Mouse (Mus musculus) right cerebral cortex, postnatal 25 days (tissue): ENCODE data around the gene Pex13.
A peak's percentile ranks its signal among the peaks of the same experiment; 100 is the strongest.

Experiments used
- DNase-seq: peaks from one replicate; pipeline ENCODE4 v3.0.0; 2022

The Pex13 gene

DNA sequence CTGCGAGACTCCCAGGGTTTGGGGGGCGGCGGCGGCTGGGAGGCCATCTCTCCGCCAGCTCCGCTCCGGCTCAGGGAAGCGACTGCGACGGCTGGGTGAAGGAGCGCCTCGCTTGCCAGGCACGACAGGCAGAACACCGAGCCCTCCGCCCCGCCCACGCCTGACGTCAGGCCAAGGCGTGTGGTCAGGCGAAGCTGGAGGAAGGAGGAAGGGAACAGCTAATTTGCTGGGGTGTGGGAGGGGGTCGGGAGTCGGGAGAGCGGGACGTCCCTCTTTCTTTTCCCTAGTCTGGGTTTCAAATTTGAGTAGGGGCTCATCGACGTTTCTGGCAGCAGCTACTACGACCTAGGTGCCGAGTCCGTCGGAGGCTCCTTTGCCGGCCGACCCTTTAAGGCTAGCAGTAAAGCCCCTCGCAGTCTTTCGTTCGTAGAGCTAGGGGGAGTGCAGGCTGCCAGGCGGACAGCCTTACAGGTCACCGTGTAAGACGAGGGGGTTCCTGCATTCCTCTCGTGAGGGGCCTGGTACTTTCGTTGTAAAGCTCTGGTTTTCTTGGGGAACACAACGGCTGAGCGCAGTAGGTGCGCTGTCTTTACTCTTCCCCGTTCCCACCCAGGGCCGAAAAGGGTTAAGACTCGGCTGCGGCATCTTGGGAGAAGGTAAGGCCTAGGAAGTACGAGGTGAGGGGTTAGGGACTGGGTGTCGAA, at the start of gene Pex13:
TSS of gene Pex13 (minus strand) at position 162 of the 704 bp plus-strand sequence.
- peak; percentile 92 for DNase-seq

DNA sequence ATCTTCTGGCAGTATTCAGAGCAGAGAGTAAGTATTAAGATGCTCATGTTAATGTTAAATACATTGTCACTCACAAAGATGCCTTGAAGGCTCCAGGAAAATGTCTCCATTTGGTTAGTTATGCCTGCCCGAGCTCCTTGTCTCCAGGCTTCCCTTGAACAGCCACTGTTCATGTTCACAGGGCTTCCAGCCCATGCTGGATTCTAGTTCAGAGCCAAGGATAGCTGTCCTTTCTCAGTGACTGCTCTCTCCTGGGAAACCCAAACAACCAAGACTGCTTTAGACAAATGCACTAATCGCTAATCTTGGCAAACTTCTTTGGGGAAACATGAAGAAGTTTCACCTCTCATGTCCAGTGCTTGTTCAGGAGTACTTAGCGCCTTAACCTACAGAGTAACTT, 46.5 kb upstream of the Pex13 start:
- no peak for DNase-seq

DNA sequence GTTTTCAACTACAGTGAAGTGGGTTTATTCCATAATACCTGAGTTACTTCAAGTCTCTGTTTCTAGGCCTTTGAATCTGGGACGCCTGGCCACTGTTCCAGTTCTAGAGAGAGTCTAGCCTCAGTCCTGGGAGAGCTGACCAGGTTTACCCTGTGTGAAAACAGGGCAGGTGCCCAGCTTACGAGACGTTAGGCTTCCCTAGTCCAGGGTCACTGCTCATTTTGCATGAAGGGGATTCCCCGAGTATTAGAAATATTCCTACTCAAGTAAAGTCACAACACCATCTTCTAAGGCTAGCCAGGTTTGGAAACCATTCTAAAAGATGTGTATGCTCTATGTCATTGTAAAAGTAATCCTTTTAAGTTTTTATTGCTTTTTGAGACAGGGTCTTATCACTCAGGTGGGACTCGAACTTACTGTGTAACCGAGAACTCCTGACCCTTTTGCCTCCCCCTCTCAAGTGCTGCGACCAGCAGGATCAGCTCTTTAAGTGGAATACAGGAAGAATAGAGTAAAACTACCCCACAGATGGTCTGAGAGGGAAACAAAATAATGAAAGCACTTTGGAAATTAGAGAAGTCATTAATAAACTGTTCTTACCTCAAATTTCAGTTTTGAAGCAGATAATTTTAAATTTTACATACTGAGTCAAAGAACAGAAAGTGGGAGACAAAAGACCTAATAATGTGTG, 39.0 kb upstream of the Pex13 start:
- DNase-seq: no peak

GRCm38 (mm10) chr11:23701831-23702230, 36.1 kb upstream of the Pex13 start:
- DNase-seq: no peak

- no peak for DNase-seq
Observed at GRCm38 (mm10) chr11:23699414-23700095, 33.8 kb upstream of the Pex13 start.

DNA sequence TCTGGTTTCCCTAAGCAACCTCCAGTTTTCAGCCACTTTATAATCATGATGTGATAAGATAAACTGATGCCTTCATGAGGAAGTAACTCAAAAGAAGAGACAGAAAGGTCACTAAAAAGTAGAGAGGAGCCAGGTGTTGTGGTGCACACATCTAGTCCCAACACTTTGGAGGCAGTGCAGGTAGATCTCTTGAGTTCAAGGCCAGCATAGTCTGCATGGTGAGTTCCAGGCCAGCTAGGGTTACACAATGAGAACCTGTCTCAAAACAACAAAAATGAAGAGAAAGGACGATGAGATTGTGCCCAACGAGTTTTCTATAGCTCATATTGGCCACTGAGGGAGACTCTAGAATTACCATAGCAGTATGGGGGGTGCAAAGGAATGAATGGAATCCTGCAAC, 32.8 kb upstream of the Pex13 start:
- DNase-seq: no peak

DNA sequence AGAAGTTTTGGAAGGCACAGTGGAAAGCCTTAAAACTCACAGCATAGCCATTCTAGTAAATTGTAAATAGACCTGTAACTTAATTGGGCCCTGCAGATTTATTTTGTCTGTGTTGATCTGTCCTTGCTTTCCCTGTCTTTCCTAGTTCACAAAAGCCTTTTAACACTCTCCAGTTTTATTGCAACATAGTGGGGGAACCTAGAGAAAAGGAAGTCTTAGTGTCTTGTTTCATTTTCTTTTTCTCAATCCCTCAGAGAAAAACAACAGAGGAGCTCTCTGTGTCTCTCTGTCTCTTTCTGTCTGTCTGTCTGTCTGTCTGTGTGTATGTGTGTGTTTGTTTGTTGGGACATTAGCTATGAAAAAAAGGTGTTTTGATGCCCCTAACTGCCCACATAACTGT, 30.1 kb upstream of the Pex13 start:
- DNase-seq: no peak

- no peak for DNase-seq
Observed at GRCm38 (mm10) chr11:23693286-23693685, 27.5 kb upstream of the Pex13 start.

DNA sequence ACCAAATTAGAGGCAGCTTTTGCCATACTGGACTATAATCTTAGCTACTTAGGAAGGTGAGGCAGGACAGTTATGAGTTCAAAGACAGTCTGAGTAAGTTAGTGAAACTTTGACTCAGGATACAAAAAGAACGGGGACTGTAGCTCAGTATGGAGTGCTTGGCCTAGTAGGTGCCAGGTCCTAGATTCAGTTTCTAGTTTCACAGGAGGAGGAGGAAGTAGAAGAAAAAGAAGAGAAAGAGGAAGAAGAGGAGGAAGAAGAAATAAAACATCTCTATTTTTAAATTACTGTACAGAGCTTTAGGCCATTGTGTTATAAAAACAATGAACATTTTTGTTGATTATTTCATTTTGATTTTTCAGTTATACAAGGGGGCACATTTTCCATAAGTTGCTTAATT, 22.3 kb upstream of the Pex13 start:
- no peak for DNase-seq

GRCm38 (mm10) chr11:23686671-23687070, 20.9 kb upstream of the Pex13 start:
- no peak for DNase-seq

- DNase-seq: no peak
Observed at GRCm38 (mm10) chr11:23682561-23682960, 16.8 kb upstream of the Pex13 start.

DNA sequence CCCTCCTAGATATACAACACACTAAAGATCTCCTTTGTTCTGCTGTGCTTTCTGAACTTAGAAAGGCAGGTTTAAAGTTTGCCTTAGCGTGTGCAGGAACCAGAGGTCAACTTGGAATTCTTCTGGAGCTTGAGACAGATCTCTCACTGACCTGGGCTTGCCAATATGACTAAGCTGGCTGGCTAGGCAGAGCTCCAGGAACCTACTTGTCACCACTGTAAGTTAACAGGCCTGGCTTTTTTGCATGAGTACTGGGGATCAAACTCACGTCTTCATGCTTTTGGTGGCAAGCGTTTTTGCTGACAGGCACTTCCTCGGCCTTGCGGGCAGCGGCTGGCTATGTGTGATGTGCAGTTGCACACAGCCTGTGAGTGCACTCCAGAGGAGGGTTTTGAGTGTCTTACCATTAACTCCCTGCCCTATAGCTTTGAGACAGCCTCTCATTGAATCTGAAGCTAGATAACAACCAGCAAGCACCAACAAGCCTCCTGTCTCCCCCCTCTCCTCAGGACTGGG, 14.7 kb upstream of the Pex13 start:
- no peak for DNase-seq

- DNase-seq: no peak
Observed at GRCm38 (mm10) chr11:23679044-23679642, 13.4 kb upstream of the Pex13 start.

GRCm38 (mm10) chr11:23676100-23676499, 10.3 kb upstream of the Pex13 start:
- DNase-seq: no peak

- DNase-seq: no peak
Observed at GRCm38 (mm10) chr11:23672256-23672749, 6.5 kb upstream of the Pex13 start.

- no peak for DNase-seq
Observed at GRCm38 (mm10) chr11:23667128-23667527, 1.4 kb upstream of the Pex13 start.

GRCm38 (mm10) chr11:23666526-23666925, 767 bp upstream of the Pex13 start:
- no peak for DNase-seq

GRCm38 (mm10) chr11:23665311-23665786, 410 bp downstream of the Pex13 start, which contains the start of gene Pus10:
Pus10 (plus strand) TSS chr11:23665674.
- no peak for DNase-seq

DNA sequence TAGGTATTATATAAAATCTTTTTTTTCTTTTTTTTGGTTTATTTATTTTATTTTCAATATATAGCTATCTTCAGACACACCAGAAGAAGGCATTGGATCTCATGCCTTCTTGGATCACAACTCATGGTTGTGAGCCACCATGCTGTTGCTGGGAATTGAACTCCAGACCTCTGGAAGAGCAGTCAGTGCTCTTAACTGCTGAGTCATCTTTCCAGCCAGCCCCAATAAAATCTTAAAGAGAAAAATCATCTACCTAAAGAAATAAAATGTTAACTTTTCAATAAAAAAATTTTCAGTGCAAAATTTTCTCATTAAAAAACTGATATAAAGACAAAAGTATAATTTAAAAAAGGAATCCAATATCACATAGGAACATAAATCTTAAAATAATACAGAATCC, 1.5 kb downstream of the Pex13 start:
- no peak for DNase-seq

GRCm38 (mm10) chr11:23657791-23658190, 8.0 kb downstream of the Pex13 start:
- no peak for DNase-seq

DNA sequence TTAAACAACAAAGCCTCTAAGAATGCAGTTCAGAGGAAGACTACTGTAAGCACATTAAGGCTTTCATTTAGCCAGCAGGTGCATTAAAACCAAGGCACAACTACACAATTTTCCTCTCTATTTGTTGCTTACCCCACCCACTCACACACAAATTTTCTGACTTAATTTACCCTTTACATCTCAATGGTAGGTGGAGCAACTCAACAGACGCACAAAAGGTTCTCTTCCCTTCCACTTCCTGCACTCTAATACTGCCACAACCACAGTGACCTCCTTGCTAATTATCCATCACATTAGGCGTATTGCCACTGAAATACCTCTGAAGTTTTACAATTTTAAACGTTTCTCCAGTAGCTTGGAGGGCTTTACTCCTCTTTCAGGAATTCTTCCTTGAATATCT, 12.1 kb downstream of the Pex13 start:
- no peak for DNase-seq

DNA sequence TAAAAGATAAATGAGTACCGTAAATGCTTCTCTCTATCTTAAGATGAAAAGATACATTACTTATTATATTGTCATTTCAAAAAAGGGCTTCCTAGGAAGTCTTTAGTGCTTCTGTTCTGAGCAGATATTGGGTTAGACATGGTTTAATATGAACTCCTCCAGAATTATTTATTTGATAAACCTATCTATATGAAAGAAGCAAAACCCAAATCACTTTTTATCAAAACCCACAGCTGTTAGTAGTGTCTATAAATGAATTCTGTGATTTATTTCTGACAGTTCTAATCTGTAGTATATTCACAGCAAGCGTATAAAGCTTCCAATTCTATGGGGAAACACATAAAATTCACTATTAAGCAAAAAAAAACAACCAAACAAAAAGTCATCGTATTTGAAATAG, 17.9 kb downstream of the Pex13 start:
- DNase-seq: no peak

- DNase-seq: no peak
Observed at GRCm38 (mm10) chr11:23647431-23647830, 18.3 kb downstream of the Pex13 start.
